Mouse (Mus musculus) ovary, postnatal 10 days (tissue): ENCODE data around the gene Scap.

Experiments
- DNase-seq: peaks from one replicate; pipeline ENCODE4 v3.0.0; 2022; ENCODE audit warnings: low spot score

The Scap gene

DNA sequence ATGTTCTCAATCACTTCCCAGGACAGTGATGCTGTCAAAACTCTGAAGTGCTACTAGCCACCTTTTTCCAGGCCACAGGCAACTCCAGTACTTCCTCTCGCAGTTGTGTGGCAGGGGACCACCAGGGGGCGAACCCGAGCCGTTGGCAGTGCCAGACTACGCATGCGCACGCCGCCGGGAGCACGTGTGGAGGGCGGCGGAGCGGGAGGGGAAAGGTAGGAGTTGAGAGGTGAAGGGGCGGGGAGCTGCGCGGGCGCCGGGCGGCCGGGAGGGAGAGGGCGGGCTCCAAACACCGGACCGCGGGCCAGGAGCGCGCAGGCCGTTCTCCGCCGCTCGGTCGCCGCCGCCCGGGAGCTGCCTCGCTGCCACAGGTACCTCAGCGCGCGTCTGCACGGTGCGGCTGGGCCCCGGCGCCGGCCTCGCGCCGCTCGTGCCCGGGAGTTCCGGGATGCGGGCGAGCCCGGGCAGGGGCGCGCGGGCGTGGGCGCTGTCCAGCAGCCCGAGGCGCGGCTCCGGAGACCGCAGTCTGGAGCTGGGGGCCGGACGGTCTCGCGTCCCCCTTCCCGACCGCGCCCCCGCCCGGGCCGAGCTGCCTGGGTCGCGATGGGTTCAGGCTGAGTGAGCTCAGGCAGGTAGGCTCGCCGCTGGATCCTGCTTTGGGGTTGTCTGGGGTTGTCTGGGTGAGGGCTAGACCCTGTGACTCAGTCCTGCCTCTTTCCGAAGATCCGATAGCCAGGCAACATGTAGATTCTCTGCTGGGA is at the start of gene Scap:
Scap (plus strand) TSS at position 154 of the 761 bp plus-strand sequence.
- DNase-seq: peak; percentile 99

DNA sequence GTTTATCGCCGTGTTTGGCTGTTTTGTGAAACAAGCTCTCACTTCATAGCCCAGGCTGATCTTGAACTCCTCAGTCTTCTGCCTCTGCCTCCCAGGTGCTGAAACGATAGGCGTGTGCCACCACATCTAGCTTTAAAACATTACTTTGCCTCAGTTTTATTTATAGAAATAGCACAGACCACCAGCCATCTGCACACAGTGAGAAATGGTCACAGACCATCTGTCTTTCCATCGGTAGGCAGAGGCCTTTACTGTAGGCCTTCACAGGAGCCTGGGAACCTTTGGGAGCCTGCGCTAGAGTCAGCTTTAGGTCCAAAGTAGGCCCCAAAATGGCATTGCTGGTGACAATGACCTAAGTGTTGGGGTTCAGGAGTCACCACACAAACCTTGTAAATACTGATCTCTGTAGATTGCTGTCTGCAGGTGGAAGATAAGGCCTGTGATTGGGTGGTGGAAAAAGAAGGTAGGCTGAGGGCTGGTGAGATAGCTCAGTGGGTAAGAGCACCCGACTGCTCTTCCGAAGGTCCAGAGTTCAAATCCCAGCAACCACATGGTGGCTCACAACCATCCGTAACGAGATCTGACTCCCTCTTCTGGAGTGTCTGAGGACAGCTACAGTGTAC is 48.9 kb upstream of the Scap start:
- no peak for DNase-seq

DNA sequence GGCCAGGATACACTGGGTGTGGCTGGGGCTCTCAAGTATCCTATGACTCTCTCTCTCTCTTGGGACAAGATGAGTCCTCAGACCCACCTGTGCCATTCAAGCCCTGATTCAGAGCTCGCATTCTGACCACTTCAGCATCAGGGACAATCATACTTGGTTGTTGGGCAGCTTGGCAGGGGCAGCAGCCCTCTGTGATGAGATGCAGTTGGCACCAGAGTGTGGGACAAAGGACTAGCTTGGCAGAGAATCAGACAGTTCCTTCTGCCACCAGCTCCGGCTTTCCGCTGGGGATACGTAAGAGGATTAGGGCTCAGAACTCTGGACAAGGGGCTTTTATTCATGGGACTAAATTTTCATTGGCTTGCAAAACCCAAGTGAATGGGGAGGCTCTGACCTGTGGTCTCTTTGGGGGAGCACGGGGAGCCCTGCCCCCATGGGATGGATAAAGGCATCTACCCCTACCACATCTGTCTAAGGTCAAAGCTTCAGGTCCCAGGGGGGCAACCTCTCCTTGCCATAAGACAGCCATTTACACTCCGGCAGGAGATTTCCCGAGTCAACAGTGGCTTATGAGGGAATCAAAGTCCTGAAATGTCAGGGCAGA is 45.7 kb upstream of the Scap start:
- DNase-seq: no peak

DNA sequence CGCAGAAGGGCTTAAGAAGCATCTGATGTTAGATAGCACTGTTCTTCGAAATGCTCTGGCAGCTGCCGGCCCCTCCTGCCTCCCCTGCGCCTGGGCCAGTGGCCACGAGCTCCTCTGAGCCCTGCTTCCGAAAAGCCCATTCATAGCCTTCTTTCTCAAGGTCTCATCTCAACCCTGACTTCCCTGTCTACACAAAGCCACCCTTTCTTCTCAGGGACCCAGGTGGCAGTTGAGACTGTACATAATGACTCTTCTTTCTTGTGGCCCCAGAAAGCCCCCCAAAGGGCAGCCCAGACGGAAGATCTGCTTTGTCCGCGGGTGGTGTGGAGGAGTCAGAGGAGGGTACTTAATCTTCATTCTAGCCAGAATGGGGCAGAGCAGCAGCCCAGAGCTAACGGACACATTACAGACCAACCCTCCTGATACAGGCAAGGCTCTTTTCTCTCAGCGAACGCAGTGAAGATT is 39.8 kb upstream of the Scap start:
- DNase-seq: no peak

- DNase-seq: no peak
These were observed 39.1 kb upstream of the Scap start for GRCm38 (mm10) chr9:110293873-110294415.

- no peak for DNase-seq
These were observed 38.3 kb upstream of the Scap start for GRCm38 (mm10) chr9:110294786-110295185.

- DNase-seq: peak; percentile 58
These were observed 36.0 kb upstream of the Scap start for GRCm38 (mm10) chr9:110296867-110297627.

DNA sequence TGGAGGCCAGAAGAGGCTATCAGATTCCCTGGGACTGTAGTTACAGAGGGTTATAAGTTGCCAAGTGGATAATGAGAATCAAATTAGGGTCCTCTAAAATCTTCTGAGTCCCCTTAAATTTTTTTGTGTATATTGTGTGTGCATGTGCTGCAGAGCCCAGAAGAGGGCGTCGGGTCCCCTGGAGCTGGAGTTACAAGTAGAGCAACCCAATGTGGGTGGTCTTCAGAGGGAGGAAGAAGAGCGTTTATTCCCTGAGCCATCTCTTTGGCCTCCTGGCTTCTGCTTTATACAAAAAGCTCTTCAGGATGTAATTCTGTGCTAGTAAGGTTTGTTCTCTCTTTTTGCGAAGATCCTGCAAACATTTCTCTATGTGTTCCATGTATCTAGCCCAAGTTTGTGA is 28.6 kb upstream of the Scap start:
- DNase-seq: no peak

GRCm38 (mm10) chr9:110304969-110305651 is 28.0 kb upstream of the Scap start, which contains the start of gene Elp6:
Gene Elp6 (plus strand): TSS chr9:110305173.
- peak; percentile 83 for DNase-seq

GRCm38 (mm10) chr9:110306371-110306770 is 26.7 kb upstream of the Scap start:
- DNase-seq: no peak

- no peak for DNase-seq
These were observed 18.4 kb upstream of the Scap start for GRCm38 (mm10) chr9:110314706-110315105.

- no peak for DNase-seq
These were observed 17.7 kb upstream of the Scap start for GRCm38 (mm10) chr9:110315410-110315809.

DNA sequence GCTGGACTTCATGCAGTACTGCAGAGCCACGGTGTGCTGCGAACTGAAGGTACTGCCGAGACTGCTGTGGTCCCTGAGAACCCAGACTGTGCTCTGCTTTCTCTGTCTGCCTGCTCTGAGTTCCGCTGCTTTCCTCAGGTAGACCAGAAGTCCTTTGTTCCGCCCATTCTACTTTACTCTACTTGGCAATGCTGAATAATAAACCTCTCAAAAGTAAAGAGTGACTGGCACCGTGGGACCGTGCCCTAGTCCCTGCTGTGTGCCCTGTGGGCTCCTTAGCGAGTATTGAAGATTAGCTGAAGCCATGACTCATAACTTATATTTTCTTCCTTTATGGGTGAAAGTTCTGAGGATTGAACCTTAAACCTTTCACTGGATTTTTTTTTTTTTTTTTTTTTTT is 17.2 kb upstream of the Scap start:
- DNase-seq: no peak

DNA sequence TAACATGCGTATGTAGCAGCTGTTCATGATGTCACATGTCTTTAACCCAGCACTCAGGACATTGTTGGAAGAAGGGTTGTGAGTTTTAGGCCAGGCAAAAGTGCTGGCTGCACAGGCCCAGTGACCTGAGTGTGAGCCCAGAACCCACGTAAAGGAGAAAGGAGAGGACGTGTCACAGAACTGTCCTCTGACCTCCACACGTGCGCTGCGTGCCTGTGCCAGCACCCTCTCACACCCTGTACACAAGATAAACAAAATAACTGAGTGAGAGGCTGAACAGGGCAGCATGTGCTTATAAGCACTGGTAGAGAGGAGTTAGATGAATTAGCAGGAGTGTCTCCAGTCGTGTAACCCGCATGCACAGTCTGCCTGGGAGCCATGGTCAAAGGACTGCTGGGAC is 16.6 kb upstream of the Scap start:
- no peak for DNase-seq

DNA sequence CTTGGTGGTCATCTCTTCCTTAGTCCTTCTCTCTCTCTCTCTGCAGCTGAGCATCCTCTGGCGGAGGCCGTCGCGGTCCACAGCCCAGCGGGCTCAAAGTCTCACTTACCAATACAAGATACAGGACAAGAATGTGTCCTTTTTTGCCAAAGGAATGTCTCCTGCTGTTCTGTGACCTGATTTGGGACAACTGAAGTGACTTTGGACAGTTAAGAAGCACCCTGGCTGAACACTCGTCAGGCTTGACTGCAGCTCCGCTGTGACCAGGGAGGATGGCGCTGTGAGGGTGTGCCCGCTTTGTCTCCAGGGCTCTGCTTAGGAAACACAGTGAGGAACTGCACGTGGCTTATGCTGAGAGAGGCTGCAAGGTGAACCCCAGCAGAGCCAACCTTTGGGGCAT is 12.3 kb upstream of the Scap start:
- DNase-seq: no peak

GRCm38 (mm10) chr9:110322972-110323371 is 10.1 kb upstream of the Scap start:
- DNase-seq: no peak

DNA sequence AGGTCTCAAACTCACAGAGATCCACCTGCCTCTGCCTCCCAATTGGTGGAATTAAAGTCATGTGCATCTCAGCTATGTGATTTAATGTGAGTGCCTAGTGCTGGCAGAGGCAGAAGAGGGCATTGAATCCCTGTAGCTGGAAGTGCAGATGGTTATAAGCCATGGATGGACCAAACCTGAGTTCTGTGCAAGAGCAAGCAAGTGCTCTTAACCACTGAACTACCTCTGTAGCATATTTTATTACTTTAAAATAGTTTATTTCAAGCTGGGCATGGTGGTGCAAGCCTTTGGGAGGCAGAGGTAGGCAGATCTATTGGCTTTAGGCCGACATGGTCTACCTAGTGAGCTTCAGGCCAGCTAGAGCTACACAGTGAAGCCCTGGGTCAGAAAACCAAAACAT is 8.9 kb upstream of the Scap start:
- DNase-seq: no peak

DNA sequence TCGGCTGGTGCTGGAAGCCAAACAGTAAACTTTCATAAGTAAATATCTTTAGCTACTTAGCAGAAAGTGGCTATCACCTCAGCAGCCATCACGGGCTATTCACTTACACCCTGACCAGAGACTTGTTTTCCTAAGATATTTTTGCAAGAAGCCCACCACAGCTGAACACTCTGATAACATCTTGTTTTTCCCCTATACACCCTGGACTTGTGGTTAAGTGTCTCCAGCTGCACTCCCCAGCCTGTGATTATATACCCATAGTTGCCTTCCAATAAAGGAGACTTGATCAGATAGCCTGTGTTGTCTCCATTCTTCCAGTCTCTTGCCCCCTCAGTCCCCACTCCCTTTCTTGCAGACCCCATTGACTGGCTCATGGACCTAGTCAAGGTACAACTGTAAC is 4.9 kb upstream of the Scap start:
- DNase-seq: no peak

DNA sequence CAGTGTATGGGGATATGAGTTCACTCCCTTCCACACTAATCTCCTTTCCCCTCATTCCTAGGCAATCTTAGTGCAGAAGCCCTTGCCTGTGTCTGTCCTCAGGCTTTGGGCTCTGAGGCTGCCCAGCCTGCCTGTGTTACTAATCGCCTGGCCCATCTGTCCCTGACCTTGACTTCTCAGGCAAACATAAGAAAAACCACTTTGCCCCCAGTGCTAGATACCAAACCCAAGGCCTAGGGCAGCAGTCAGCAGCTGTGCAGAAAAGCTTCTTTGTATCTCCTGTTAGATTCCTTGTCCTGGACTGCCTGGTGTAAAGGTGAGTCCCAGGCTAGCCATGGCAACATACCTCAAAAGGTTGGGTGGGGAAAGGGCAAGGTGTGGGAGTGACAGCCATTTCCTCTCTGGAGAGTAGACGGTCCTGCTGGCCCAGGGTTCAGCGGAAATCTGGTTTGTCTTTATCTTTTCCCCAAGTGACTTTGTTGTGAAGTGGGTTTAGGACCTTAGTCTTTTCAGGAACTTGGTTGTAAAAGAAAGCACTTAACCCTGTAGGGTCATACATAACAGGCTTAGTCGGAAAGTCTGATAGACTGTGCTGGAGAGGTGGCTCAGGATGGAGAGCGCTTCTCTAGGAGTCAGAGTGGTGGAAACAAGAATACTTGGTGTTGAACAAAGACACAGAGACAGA is 4.0 kb upstream of the Scap start:
- DNase-seq: no peak

GRCm38 (mm10) chr9:110329655-110330054 is 3.4 kb upstream of the Scap start:
- no peak for DNase-seq

DNA sequence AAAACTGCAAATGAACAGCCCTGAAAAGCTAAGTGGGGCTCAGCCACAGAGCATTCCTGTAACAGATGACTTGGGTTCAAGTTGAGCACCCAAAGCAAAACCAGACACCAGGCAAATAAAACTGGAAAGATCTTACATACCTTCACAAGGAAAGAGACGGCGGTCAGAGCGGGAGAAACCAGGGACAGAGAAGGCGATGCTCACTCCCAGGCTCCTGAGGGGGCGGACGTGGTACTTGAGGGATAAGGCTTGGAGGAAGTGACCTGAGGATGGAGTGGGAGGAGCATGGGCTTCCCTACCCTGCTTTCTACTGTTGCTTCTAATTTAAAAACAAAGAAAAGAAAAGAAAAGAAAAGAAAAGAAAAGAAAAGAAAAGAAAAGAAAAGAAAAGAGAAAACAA is 2.7 kb upstream of the Scap start:
- no peak for DNase-seq
